Mouse (Mus musculus): ENCODE measurements at regions not wholly inside any gene's neighbourhood (a gene's known extent, or its start where the extent isn't known, plus 50 kb on each side); places are given as distances from the start of the nearest gene placed in this dataset.

GRCm38 (mm10) chr16:76076231-76076630 lies 54.1 kb upstream of the Samsn1 start:
- WGBS, result 54% methylated on average over 5 of the region's 5 CpGs

More at GRCm38 (mm10) chr16:76076231-76076630, 54.1 kb upstream of the Samsn1 start:
- no peak for ATAC-seq (ENCODE audit: low read depth)
- Histone ChIP-seq H3K27me3 (ENCODE audit: control insufficient read depth, insufficient read depth, low read depth, low read length) (no peaks in the 10 kb centered on the region), H3K9ac (ENCODE audit: low read length) (no peak overlapping the region), H3K4me1 (replicated peaks; ENCODE audit: control insufficient read depth, insufficient read depth, low read length) (no peaks in the 10 kb centered on the region), H3K36me3 (ENCODE audit: control insufficient read depth, insufficient read depth, low read length) (no peaks in the 10 kb centered on the region), H3K9me3 (ENCODE audit: control insufficient read depth, low read length) (0 out of 2 replicates have a peak, but pooled peaks cover 2% of the 10 kb centered on the region), H3K27ac (ENCODE audit: low read length) (no peak overlapping the region), H3K4me2 (ENCODE audit: low read depth, low read length) (no peak overlapping the region), H3K4me3 (ENCODE audit: low read length) (no peak overlapping the region)
